Mouse (Mus musculus): Measurements from ENCODE around the gene Zfp408.
"Not testable (repeated sequence)": the region's sequence is repeated elsewhere in the genome, so short reads cannot be mapped to it uniquely, and the experiment has no call there.

The Zfp408 gene

DNA sequence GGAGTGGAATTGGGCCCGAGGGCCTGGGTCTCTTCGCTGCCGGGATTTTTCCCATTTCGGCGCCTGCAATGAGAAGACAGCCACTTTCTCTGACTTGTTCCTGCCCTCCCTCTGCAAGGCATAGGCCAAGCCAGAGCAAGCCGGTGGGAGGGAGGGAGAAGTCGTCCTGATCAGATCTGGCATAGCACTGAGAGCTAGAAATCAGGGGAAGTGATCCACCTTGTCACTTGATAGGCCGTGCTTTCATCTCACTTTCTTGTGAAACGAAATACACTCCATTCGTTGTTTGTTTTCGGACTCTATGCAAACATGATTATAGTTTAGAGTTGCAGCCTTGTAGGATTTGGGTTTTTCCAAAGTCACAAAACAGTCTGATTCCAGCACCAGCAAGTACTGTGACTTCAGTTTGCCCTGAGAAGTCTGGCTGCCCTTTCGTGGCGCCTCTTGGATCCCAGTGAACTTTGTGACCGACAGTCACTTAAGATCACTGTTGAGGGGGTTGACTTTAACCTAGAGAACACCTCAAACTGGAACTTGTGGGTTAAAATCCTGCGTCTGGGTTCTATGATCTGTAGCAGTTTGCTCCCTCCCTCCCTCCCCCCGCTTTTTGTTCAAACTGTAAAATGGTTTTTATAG is 887 bp upstream of the Zfp408 start:
- no peak for DNase-seq

DNA sequence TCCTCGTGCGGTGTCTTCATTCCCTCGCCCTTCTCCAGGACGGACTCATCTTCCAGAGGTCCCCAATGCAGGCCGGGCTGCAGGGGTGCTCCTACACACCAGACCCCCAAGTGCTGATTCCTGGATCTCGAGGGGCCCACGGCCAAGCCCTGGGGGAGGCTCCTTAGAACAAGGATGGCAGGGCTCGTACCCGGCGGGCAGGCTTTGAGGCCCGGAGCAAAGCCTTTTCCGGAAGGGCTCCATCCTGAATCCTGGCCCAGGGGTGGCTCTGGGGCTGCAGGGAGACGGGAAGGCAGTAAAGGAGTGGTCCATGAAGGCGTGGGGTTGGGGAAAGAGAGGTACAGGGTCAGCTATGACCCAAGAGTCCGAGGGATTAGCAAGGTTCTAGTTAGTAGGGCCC is 439 bp downstream of the Zfp408 start:
- DNase-seq = peak; percentile 20

GRCm38 (mm10) chr2:91646733-91647132 is 2.9 kb downstream of the Zfp408 start:
- DNase-seq = peak; percentile 43

DNA sequence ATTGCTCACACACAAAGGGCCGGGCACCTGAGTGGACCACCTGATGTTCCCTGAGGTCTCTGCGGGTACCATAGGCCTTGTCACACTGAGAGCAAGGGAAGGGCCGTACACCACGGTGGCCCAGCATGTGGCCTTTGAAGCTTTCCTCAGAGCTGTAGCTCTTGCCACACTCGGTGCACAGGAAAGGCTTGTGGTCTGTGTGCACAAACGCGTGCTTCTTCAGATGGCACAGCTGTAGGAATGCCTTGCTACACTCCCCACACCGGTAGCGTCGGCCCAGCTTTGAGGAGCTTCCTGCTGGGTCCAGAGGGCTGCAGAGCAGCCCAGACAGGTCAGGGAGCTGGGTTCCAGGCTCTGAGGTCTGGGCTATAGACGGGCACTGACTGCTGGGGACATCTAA is 3.8 kb downstream of the Zfp408 start:
- DNase-seq = no peak

- no peak for DNase-seq
Measured at GRCm38 (mm10) chr2:91645354-91645753, 4.2 kb downstream of the Zfp408 start.

DNA sequence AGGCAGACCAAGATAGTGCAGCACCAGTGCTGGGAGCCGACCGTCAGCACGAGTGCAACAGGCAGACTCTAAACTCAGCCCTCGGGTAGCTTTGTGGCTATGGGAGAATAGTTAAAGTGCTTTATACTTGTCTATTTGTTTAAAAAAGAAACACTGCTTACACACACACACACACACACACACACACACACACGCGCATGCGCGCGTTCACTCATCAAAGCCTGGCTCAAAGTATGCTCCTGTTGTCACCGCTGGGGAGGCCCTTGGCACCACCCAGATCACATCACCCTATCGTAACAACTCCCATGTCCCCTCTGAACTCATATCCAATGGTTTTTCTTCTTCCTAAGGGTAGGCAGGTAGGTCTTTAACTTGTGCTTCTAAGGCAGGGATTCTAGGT is 5.6 kb downstream of the Zfp408 start:
- DNase-seq = no peak

- DNase-seq = no peak
Measured at GRCm38 (mm10) chr2:91642825-91643415, 6.7 kb downstream of the Zfp408 start.

- DNase-seq = no peak
Measured at GRCm38 (mm10) chr2:91638931-91639330, 10.7 kb downstream of the Zfp408 start.

- DNase-seq = no peak
Measured at GRCm38 (mm10) chr2:91636727-91637338, 12.8 kb downstream of the Zfp408 start.

DNA sequence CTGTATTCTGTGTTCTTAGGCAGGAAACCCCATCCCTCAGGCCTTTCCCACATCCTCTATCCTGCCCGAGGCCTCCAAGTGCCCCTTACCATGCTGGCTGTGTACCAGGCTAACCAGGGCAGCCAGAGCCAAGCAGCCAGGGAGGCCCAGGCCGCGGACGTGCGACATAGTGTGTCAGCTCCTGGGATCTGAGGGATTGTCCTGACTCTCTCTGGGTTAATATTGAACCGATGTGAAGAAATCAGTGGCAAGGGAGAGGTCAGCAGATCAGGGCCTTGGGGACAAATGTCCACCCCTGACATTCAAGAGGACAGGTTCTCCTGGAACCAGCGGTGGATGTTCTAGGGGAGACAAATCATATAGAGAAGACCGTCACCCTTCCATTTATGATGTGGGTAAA is 13.4 kb downstream of the Zfp408 start, which contains the start of gene F2:
Gene F2, minus strand, starts transcription at position 186 of the 400 bp plus-strand sequence.
- DNase-seq = no peak

- DNase-seq = no peak
Measured at GRCm38 (mm10) chr2:91635486-91635885, 14.1 kb downstream of the Zfp408 start.

DNA sequence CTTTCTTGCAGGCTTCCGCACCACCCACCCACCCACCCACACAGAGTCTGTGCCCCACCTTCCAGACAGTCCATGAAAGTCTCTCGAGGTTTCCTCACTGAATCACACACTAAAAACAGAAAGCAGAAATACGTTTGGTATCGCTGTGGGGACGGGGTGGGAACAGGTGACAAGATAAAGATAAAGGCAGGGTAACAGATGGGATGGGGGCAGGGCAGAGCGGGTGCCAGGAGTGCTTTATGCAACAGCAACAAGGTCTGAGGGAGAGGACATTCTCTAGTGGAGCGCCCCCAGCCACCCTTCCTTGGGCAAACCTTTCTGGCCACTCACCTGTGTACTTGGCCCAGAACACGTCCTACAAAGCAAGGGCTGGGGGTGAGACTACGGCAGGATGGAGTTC is 14.8 kb downstream of the Zfp408 start:
- peak; percentile 32 for DNase-seq

- DNase-seq = no peak
Measured at GRCm38 (mm10) chr2:91633334-91633977, 16.1 kb downstream of the Zfp408 start.

DNA sequence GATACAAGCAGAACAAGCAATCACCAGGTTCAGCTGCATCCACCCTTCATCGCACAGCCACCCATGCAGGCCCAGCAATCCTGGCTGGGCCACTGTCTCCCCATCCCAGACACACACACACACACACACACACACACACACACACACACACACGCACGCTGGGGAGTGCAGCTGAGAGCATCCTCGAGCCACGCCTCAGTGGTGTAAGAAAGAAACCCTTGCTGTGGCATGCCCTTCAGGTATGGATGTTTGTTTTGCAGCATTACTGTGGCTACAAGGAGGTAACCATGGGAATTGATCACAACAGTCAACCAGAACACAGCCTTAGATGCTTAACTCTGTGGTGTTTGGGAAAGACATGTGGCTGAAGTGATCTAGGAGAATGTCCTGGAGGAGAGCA is 17.3 kb downstream of the Zfp408 start:
- DNase-seq = no peak

DNA sequence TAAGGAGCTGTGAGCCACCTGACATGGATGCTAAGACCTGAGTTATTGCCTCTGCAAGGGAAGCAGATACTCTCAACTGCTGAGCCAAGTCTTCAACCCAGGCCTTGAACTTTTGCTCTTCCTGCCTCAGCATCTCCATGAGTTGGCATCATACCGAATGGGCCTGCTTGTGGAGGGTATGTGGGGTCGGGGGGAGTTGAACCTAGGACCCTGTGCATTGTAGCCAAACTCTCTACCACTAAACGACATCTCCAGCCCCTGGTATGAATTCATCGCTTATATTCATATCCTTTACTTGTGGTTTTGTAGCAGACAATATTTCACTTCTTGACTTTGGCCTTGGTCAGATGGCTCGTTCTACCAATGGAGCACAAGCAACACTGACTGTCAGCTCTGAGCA is 17.8 kb downstream of the Zfp408 start:
- DNase-seq = no peak

DNA sequence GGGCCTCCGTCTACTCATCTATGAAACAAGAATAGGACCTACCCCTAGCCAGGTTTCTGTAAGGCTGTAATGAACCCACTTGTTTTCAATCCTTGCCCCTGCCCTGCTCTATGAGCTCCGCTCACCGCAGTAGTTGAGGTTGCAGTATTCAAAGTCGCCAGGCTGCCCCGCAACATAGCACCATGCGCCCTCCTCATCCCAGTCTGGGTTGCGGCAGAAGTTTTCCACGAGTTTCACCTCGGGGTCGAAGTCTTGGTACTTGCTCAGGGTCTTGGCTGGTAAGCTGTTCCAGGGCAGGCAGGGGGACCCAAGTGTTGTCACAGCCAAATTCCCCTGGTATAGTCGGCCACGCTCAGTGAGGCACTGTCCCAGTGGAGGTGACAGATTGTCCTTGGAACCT is 19.2 kb downstream of the Zfp408 start:
- no peak for DNase-seq

DNA sequence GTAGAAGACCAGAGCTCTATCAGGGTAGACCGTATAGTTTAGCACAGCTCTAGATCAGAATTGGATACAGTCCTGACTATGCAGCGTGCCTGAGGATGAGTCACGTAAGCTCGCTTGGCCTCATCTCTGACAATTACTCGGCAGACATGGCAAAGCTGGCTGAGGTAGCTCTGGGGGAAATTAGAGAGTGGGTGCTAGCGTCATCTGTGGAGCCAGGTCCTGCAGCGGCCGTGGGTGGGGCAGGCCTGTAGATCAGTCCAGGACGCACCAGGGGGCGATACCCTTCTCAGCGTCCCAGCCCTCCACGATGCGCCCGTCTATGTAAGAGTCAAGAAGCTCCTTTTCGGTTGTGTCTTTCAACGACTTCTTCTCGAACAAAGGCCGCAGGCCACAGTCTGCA is 19.9 kb downstream of the Zfp408 start:
- DNase-seq = no peak

DNA sequence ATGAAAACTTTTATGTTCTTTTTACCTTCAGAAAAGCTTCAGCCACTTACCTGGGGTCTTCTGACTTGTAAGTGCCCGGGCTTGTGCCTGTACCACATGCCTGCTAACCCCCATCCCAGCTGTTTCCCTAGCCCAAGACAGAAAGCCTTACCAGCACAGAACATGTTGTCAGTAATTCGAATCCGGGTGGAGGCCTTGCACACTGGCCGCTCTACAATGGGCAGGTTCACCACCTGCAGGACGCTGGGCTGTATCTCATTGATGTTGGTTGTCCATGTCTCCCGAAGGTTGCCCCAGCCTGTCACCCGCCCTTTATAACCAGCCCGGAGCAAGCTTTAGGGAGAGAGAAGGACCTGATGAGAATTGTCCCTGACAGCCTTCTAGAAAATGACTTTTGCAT is 21.4 kb downstream of the Zfp408 start:
- DNase-seq = no peak

GRCm38 (mm10) chr2:91627486-91627885 is 22.1 kb downstream of the Zfp408 start:
- no peak for DNase-seq

DNA sequence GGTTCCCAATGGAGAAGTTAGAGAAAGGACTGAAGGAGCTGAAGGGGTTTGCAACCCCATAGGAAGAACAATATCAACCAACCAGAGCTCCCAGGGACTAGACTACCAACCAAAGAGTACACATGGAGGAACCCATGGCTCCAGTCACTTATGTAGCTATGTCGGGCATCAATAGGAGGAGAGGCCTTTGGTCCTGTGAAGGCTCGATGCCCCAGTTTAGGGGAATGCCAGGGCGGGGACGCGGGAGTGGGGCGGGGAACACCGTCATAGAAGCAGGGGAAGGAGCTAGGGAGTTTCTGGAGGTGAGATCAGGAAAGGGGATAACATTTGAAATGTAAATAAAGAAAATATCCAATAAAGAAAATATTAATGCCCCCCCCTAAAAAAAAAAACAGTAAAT is 26.2 kb downstream of the Zfp408 start:
- not testable (repeated sequence) for DNase-seq

GRCm38 (mm10) chr2:91622356-91622755 is 27.2 kb downstream of the Zfp408 start:
- DNase-seq = no peak

GRCm38 (mm10) chr2:91609370-91609769 is 40.2 kb downstream of the Zfp408 start:
- DNase-seq = not testable (repeated sequence)

DNA sequence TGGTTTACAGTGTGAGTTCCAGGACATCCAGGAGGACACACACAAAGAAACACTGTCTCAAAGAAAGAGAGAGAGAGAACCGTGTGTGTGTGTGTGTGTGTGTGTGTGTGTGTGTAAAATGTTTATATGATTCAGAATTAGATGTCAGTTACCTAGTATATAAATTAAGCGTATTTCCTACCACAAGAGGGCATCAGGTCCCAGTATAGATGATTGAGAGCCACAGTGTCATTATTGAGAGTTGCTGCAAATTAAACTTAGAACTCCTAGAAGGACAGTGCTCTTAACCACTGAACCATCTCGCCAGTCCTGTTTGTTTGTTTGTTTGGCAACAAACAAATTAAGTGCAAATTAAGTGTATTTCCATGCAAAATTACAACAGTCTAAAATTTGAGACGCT is 47.2 kb downstream of the Zfp408 start:
- DNase-seq = no peak

DNA sequence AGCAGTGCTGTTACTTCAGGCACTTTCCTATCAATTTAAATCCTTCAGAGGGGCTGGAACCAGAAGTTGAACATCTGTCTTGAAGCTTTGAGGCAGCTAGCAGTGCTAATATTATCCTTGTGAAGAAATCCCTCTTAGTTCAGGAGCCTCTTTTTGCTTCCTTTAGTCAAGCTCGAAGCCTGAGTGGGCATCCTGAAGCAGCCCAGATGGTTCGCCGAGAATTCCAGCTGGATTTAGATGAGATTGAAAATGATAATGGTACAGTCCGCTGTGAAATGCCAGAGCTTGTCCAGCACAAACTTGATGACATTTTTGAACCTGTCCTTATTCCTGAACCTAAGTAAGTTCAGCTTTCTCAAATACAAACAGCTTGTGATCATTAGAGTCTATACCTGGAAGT is 49.1 kb downstream of the Zfp408 start:
- DNase-seq = no peak

All from cerebellum, adult 11 months (tissue).